Mouse (Mus musculus) heart, postnatal 0 days (tissue): ENCODE measurements around the gene Gm10160.

Experiments used
- CTCF ChIP-seq: IDR thresholded peaks from 2 replicates; pipeline ENCODE4 v1.5.1; 2016; ENCODE audit warnings: antibody characterized with exemption, control low read depth, low read depth
- EP300 ChIP-seq: IDR thresholded peaks from 2 replicates; pipeline ENCODE4 v1.6.1; 2016; ENCODE audit warnings: antibody characterized with exemption, low read depth

DNA sequence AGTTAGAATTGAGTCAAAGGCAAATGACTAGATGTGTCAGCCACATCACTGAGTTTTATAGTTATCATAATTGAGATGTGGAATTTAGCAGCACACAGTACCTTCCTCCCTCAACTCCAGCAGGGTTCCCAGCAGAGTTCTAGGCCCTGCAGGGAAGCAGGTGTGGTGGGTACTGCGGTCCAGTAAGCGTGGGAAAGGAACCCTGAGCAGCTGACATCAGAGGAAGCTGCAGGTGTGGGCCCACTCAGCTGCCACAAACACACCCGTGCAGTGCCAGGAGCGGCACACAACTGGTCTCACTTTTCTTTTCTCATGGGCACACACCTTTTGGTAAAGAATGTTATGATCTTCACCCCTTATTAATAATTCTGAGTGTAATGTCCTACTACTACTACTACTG, 25.2 kb upstream of the Gm10160 start:
- no peak for TF ChIP-seq CTCF
- no peak for TF ChIP-seq EP300
